Mouse (Mus musculus) limb, embryonic 12.5 days (tissue): Measurements from ENCODE around the gene Rpl18. TPM values are rescaled to one million over a fixed set of nuclear protein-coding genes. Genes with fewer than 3 reads are reported as not detected.

Experiments
- ATAC-seq: fragments of 200-750 bp; cut with Nextera tagmentation; 2 replicates; pipeline ENCODE4 v1.8.0; 2017; ENCODE audit warnings: low read depth, moderate TSS enrichment; ENCODE audit not compliant: insufficient number of reproducible peaks, insufficient read depth, low FRiP score, low TSS enrichment
- H3K27ac ChIP-seq: fragments of 300-500 bp; sonication (generic); 2 replicates; pipeline ENCODE4 v1.5.1; 2016; ENCODE audit warnings: mild to moderate bottlenecking, moderate library complexity
- H3K27me3 ChIP-seq: fragments of 300-500 bp; sonication (generic); 2 replicates; pipeline ENCODE4 v1.6.1; 2016; ENCODE audit warnings: mild to moderate bottlenecking, moderate library complexity
- H3K36me3 ChIP-seq: fragments of 300-500 bp; sonication (generic); 2 replicates; pipeline ENCODE4 v1.6.1; 2016; ENCODE audit warnings: mild to moderate bottlenecking, moderate library complexity
- H3K4me1 ChIP-seq: fragments of 300-500 bp; sonication (generic); replicated peaks from 2 replicates; pipeline ENCODE4 v1.6.1; 2016
- H3K4me2 ChIP-seq: fragments of 300-500 bp; sonication (generic); 2 replicates; pipeline ENCODE4 v1.6.1; 2016; ENCODE audit warnings: mild to moderate bottlenecking, moderate library complexity
- H3K4me3 ChIP-seq: fragments of 300-500 bp; sonication (generic); replicated peaks from 2 replicates; pipeline ENCODE4 v1.5.1; 2016; ENCODE audit warnings: mild to moderate bottlenecking
- H3K9ac ChIP-seq: fragments of 300-500 bp; sonication (generic); replicated peaks from 2 replicates; pipeline ENCODE4 v1.6.1; 2016; ENCODE audit warnings: mild to moderate bottlenecking, moderate library complexity
- H3K9me3 ChIP-seq: fragments of 300-500 bp; sonication (generic); 2 replicates; pipeline ENCODE4 v1.6.1; 2016; ENCODE audit warnings: mild to moderate bottlenecking, moderate library complexity
- WGBS: fragments of 180-500 bp; shearing (Covaris S2); methylation state at CpG from one replicate; pipeline ENCODE4 v1.1.7; 2016; 5-methylcytosine and 5-hydroxymethylcytosine counted together
- polyA plus RNA-seq: library from polyadenylated mRNA; unstranded; fragments of >200 nt; fragmentation: Nextera tagmentation; extraction: Ambion mirVana; gene quantifications from 2 replicates; pipeline ENCODE4 v1.2.1, GENCODE M21; 2016

The Rpl18 gene
- polyA plus RNA-seq, 1 experiment from 2014 or later: 1,038 TPM

GRCm38 (mm10) chr7:45714630-45715089, 597 bp upstream of the Rpl18 start:
- no peaks in the 10 kb centered on the region for H3K27me3 ChIP-seq
- H3K27ac ChIP-seq: peak overlapping the region; percentile 62

GRCm38 (mm10) chr7:45715741-45716459, 643 bp downstream of the Rpl18 start:
- peaks cover 48% of the 10 kb centered on the region for H3K36me3 ChIP-seq
- no peak for ATAC-seq
- peak overlapping the region; percentile 95 for H3K4me3 ChIP-seq
- H3K9me3 ChIP-seq: no peaks in the 10 kb centered on the region
- H3K27ac ChIP-seq: peak overlapping the region; percentile 50; the same call in 1 of the 2 replicates
- WGBS: 83% methylated on average over 19 of the region's 19 CpGs
- H3K9ac ChIP-seq: peak overlapping the region; percentile 14; the same call in 1 of the 2 replicates
- H3K27me3 ChIP-seq: no peaks in the 10 kb centered on the region
- H3K4me2 ChIP-seq: peak overlapping the region; percentile 94
- peaks cover 45% of the 10 kb centered on the region for H3K4me1 ChIP-seq

More at GRCm38 (mm10) chr7:45714630-45715089, 597 bp upstream of the Rpl18 start:
- Histone ChIP-seq H3K4me2 (peak overlapping the region; percentile 94), H3K4me3 (peak overlapping the region; percentile 70), H3K36me3 (peaks cover 48% of the 10 kb centered on the region), H3K4me1 (peaks cover 41% of the 10 kb centered on the region), H3K9ac (peak overlapping the region; percentile 66), H3K9me3 (no peaks in the 10 kb centered on the region)
- ATAC-seq: no peak; the same call in 1 of the 2 replicates
- WGBS: 8% methylated on average over 14 of the region's 14 CpGs

- Histone ChIP-seq H3K36me3 (peaks cover 48% of the 10 kb centered on the region), H3K9me3 (no peaks in the 10 kb centered on the region), H3K4me1 (peaks cover 48% of the 10 kb centered on the region), H3K4me3 (peak overlapping the region; percentile 95), H3K27ac (no peak overlapping the region), H3K4me2 (peak overlapping the region; percentile 94), H3K27me3 (no peaks in the 10 kb centered on the region), H3K9ac (no peak overlapping the region)
- ATAC-seq: no peak
- 88% methylated on average over 3 of the region's 3 CpGs for WGBS
Measured at GRCm38 (mm10) chr7:45716460-45716857, 1.2 kb downstream of the Rpl18 start.

- H3K9me3 ChIP-seq: no peaks in the 10 kb centered on the region
- peaks cover 48% of the 10 kb centered on the region for H3K4me1 ChIP-seq
- H3K4me2 ChIP-seq: peak overlapping the region; percentile 94
- H3K27ac ChIP-seq: peak overlapping the region; percentile 91
- ATAC-seq: peak; percentile 12; the same call in 1 of the 2 replicates
- peak overlapping the region; percentile 98 for H3K9ac ChIP-seq
- H3K27me3 ChIP-seq: no peaks in the 10 kb centered on the region
- peaks cover 48% of the 10 kb centered on the region for H3K36me3 ChIP-seq
- H3K4me3 ChIP-seq: peak overlapping the region; percentile 95
- WGBS: 9% methylated on average over 31 of the region's 31 CpGs
Measured at GRCm38 (mm10) chr7:45716952-45717917, 2.0 kb downstream of the Rpl18 start.

GRCm38 (mm10) chr7:45717918-45718297, 2.7 kb downstream of the Rpl18 start, which contains the start of gene Sphk2:
TSS of gene Sphk2 (minus strand) at chr7:45718002.
- Histone ChIP-seq H3K9me3 (no peaks in the 10 kb centered on the region), H3K4me3 (peak within 1 kb of the TSS; percentile 95), H3K27ac (peak within 1 kb of the TSS; percentile 91), H3K4me1 (peaks cover 48% of the 10 kb centered on the region), H3K36me3 (peaks cover 48% of the 10 kb centered on the region), H3K27me3 (no peaks in the 10 kb centered on the region), H3K4me2 (peak within 1 kb of the TSS; percentile 98), H3K9ac (peak within 1 kb of the TSS; percentile 98)
- WGBS: under 1% methylated on average over 41 of the region's 41 CpGs
- ATAC-seq: peak; percentile 61

GRCm38 (mm10) chr7:45718331-45718730, 3.1 kb downstream of the Rpl18 start:
- WGBS: under 1% methylated on average over 20 of the region's 20 CpGs
- Histone ChIP-seq H3K4me2 (peak overlapping the region; percentile 98), H3K9ac (peak overlapping the region; percentile 98), H3K4me1 (peaks cover 48% of the 10 kb centered on the region), H3K4me3 (peak overlapping the region; percentile 95), H3K36me3 (peaks cover 48% of the 10 kb centered on the region), H3K9me3 (no peaks in the 10 kb centered on the region), H3K27ac (peak overlapping the region; percentile 91), H3K27me3 (no peaks in the 10 kb centered on the region)
- ATAC-seq: no peak

GRCm38 (mm10) chr7:45719180-45719579, 3.9 kb downstream of the Rpl18 start:
- peak overlapping the region; percentile 95 for H3K4me3 ChIP-seq
- H3K4me1 ChIP-seq: peaks cover 44% of the 10 kb centered on the region
- no peaks in the 10 kb centered on the region for H3K9me3 ChIP-seq
- peaks cover 52% of the 10 kb centered on the region for H3K36me3 ChIP-seq
- 82% methylated on average over 10 of the region's 10 CpGs for WGBS
- H3K27me3 ChIP-seq: no peaks in the 10 kb centered on the region
- H3K27ac ChIP-seq: no peak overlapping the region
- peak overlapping the region; percentile 98 for H3K4me2 ChIP-seq
- no peak for ATAC-seq
- H3K9ac ChIP-seq: peak overlapping the region; percentile 98

- Histone ChIP-seq H3K9me3 (no peaks in the 10 kb centered on the region), H3K4me2 (peak overlapping the region; percentile 98), H3K9ac (peak overlapping the region; percentile 98; the same call in 1 of the 2 replicates), H3K27ac (no peak overlapping the region), H3K27me3 (no peaks in the 10 kb centered on the region), H3K4me3 (peak overlapping the region; percentile 95), H3K4me1 (peaks cover 37% of the 10 kb centered on the region), H3K36me3 (peaks cover 59% of the 10 kb centered on the region)
- 91% methylated on average over 16 of the region's 16 CpGs for WGBS
- ATAC-seq: no peak
Measured at GRCm38 (mm10) chr7:45719738-45720412, 4.6 kb downstream of the Rpl18 start.

- H3K4me3 ChIP-seq: 0 out of 2 replicates have a peak within 1 kb of the TSS, but pooled peaks have one; percentile 4
- 0 out of 2 replicates have a peak within 1 kb of the TSS, but pooled peaks have one; percentile 23 for H3K27ac ChIP-seq
- no peak for ATAC-seq
- H3K4me1 ChIP-seq: peaks cover 33% of the 10 kb centered on the region
- H3K4me2 ChIP-seq: peak within 1 kb of the TSS; percentile 98; the same call in 1 of the 2 replicates
- WGBS: 84% methylated on average over 14 of the region's 14 CpGs
- peaks cover 66% of the 10 kb centered on the region for H3K36me3 ChIP-seq
- H3K9me3 ChIP-seq: no peaks in the 10 kb centered on the region
- H3K9ac ChIP-seq: no peak within 1 kb of the TSS
- H3K27me3 ChIP-seq: no peaks in the 10 kb centered on the region
Measured at GRCm38 (mm10) chr7:45720413-45721233, 5.4 kb downstream of the Rpl18 start, which contains the start of gene Fam83e. TSS of gene Fam83e (plus strand) at chr7:45721212.

- Histone ChIP-seq H3K27me3 (no peaks in the 10 kb centered on the region), H3K9ac (no peak overlapping the region), H3K4me2 (no peak overlapping the region), H3K27ac (no peak overlapping the region), H3K9me3 (no peaks in the 10 kb centered on the region), H3K36me3 (peaks cover 72% of the 10 kb centered on the region), H3K4me1 (peaks cover 28% of the 10 kb centered on the region), H3K4me3 (0 out of 2 replicates have a peak overlapping the region, but pooled peaks have one; percentile 4)
- ATAC-seq: no peak
- 82% methylated on average over 7 of the region's 7 CpGs for WGBS
Measured at GRCm38 (mm10) chr7:45721234-45721571, 5.9 kb downstream of the Rpl18 start.
